Mouse (Mus musculus) MEL (cell line): ENCODE measurements around the gene Fam98b. TPM values are rescaled to one million over a fixed set of nuclear protein-coding genes. Genes with fewer than 3 reads are reported as not detected.

Experiments used
- DNase-seq: peaks from one replicate; pipeline ENCODE4 v3.0.0; 2011; ENCODE audit warnings: low read depth, low spot score
- H3K27ac ChIP-seq: 2 replicates; pipeline ENCODE4 v1.5.1; 2012; ENCODE audit warnings: low read depth, mild to moderate bottlenecking, control low read depth, low read length, moderate library complexity; ENCODE audit not compliant: control insufficient read depth
- H3K27me3 ChIP-seq, 2 experiments: fragments of 150-350 bp in 1 of 2; sonication (generic) in 1 of 2; 2 replicates each; pipeline ENCODE4 v1.6.1; 2012; ENCODE audit warnings: low read length in 2 of 2, mild to moderate bottlenecking in 2 of 2, improper control_type of control experiment in 1 of 2, moderate library complexity in 1 of 2; ENCODE audit not compliant: insufficient read depth in 2 of 2, control insufficient read depth in 1 of 2
- H3K36me3 ChIP-seq, 2 experiments: 2 replicates each; pipeline ENCODE4 v1.6.1; 2012 to 2014; ENCODE audit warnings: low read length in 2 of 2, improper control_type of control experiment in 1 of 2, inconsistent platforms in 1 of 2, mild to moderate bottlenecking in 1 of 2; ENCODE audit not compliant: insufficient read depth in 2 of 2, control insufficient read depth in 1 of 2
- H3K4me1 ChIP-seq, 2 experiments: fragments of 150-350 bp in 1 of 2; sonication (generic) in 1 of 2; 2 replicates each; pipeline ENCODE4 v1.6.1; 2012; ENCODE audit warnings: low read length in 2 of 2, improper control_type of control experiment in 1 of 2, mild to moderate bottlenecking in 1 of 2; ENCODE audit not compliant: insufficient read depth in 2 of 2, control insufficient read depth in 1 of 2
- H3K4me3 ChIP-seq, 2 experiments: fragments of 150-350 bp in 1 of 2; sonication (generic) in 1 of 2; 2 replicates each; pipeline ENCODE4 v1.5.1; 2012; ENCODE audit warnings: low read depth in 2 of 2, low read length in 2 of 2, mild to moderate bottlenecking in 2 of 2, moderate library complexity in 2 of 2, control low read depth in 1 of 2, improper control_type of control experiment in 1 of 2; ENCODE audit not compliant: control insufficient read depth in 1 of 2, insufficient read depth in 1 of 2
- H3K79me2 ChIP-seq: 2 replicates; pipeline ENCODE4 v1.6.1; 2012; ENCODE audit warnings: mild to moderate bottlenecking, low read length, moderate library complexity; ENCODE audit not compliant: control insufficient read depth, poor library complexity, insufficient read depth
- H3K9ac ChIP-seq: 2 replicates; pipeline ENCODE4 v1.6.1; 2012; ENCODE audit warnings: low read depth, mild to moderate bottlenecking, control low read depth, low read length, moderate library complexity; ENCODE audit not compliant: control insufficient read depth, poor library complexity, severe bottlenecking
- H3K9me3 ChIP-seq: fragments of 150-350 bp; sonication (generic); replicated peaks from 2 replicates; pipeline ENCODE4 v1.6.1; 2012; ENCODE audit warnings: mild to moderate bottlenecking, low read length, improper control_type of control experiment, moderate library complexity; ENCODE audit not compliant: insufficient read depth
- CHD2 ChIP-seq: IDR thresholded peaks from 2 replicates; pipeline ENCODE4 v1.6.1; 2011; ENCODE audit warnings: low read length, improper control_type of control experiment
- CTCF ChIP-seq, 3 experiments: IDR thresholded peaks in 2 of 3; conservative IDR thresholded peaks in 1 of 3; 2 replicates each; pipeline ENCODE4 v1.5.1; 2011 to 2012; ENCODE audit warnings: low read length in 3 of 3, low read depth in 2 of 3, mild to moderate bottlenecking in 2 of 3, improper control_type of control experiment in 1 of 3, inconsistent platforms in 1 of 3, mixed read lengths in 1 of 3, moderate library complexity in 1 of 3; ENCODE audit not compliant: control insufficient read depth in 1 of 3, insufficient read depth in 1 of 3, poor library complexity in 1 of 3, severe bottlenecking in 1 of 3
- E2F4 ChIP-seq: IDR thresholded peaks from 2 replicates; pipeline ENCODE4 v1.6.1; 2011; ENCODE audit warnings: low read depth, low read length, improper control_type of control experiment, borderline replicate concordance
- ETS1 ChIP-seq: IDR thresholded peaks from 2 replicates; pipeline ENCODE4 v1.6.1; 2012; ENCODE audit warnings: low read depth, mild to moderate bottlenecking, inconsistent platforms, low read length, improper control_type of control experiment, moderate library complexity
- GABPA ChIP-seq: IDR thresholded peaks from 2 replicates; pipeline ENCODE4 v1.6.1; 2012; ENCODE audit warnings: low read depth, mild to moderate bottlenecking, inconsistent platforms, low read length, improper control_type of control experiment, moderate library complexity
- GATA1 ChIP-seq: IDR thresholded peaks from 2 replicates; pipeline ENCODE4 v1.6.1; 2011; ENCODE audit warnings: low read depth, low read length, improper control_type of control experiment
- MAFK ChIP-seq: IDR thresholded peaks from 2 replicates; pipeline ENCODE4 v1.6.1; 2011; ENCODE audit warnings: low read depth, mild to moderate bottlenecking, low read length, improper control_type of control experiment, borderline replicate concordance
- MAX ChIP-seq: IDR thresholded peaks from 2 replicates; pipeline ENCODE4 v1.6.1; 2011; ENCODE audit warnings: low read length, improper control_type of control experiment
- MAZ ChIP-seq: IDR thresholded peaks from 2 replicates; pipeline ENCODE4 v1.6.1; 2012; ENCODE audit warnings: low read depth, mild to moderate bottlenecking, inconsistent platforms, low read length, improper control_type of control experiment
- MEF2A ChIP-seq: IDR thresholded peaks from 2 replicates; pipeline ENCODE4 v1.6.1; 2014; ENCODE audit warnings: low read depth, mild to moderate bottlenecking, inconsistent platforms, low read length, improper control_type of control experiment; ENCODE audit not compliant: poor library complexity, insufficient replicate concordance, severe bottlenecking; ENCODE audit errors: extremely low read depth
- MYB ChIP-seq: IDR thresholded peaks from 2 replicates; pipeline ENCODE4 v1.6.1; 2011; ENCODE audit warnings: mild to moderate bottlenecking, low read depth, low read length, improper control_type of control experiment
- NELFE ChIP-seq: IDR thresholded peaks from 2 replicates; pipeline ENCODE4 v1.6.1; 2011; ENCODE audit warnings: low read depth, low read length, improper control_type of control experiment
- NRF1 ChIP-seq: IDR thresholded peaks from 2 replicates; pipeline ENCODE4 v1.6.1; 2014; ENCODE audit warnings: low read depth, mild to moderate bottlenecking, inconsistent platforms, low read length, improper control_type of control experiment, moderate library complexity; ENCODE audit not compliant: poor library complexity, insufficient read depth, severe bottlenecking
- RAD21 ChIP-seq: IDR thresholded peaks from 2 replicates; pipeline ENCODE4 v1.6.1; 2011; ENCODE audit warnings: mild to moderate bottlenecking, low read depth, low read length, improper control_type of control experiment
- SMC3 ChIP-seq: IDR thresholded peaks from 2 replicates; pipeline ENCODE4 v1.6.1; 2011; ENCODE audit warnings: low read depth, low read length, improper control_type of control experiment
- ZC3H11A ChIP-seq: IDR thresholded peaks from 2 replicates; pipeline ENCODE4 v1.6.1; 2012; ENCODE audit warnings: low read depth, mild to moderate bottlenecking, inconsistent platforms, low read length, improper control_type of control experiment
- ZMIZ1 ChIP-seq: IDR thresholded peaks from 2 replicates; pipeline ENCODE4 v1.6.1; 2012; ENCODE audit warnings: low read depth, mild to moderate bottlenecking, inconsistent platforms, low read length, improper control_type of control experiment, moderate library complexity
- polyA plus RNA-seq, 2 experiments: library from polyadenylated mRNA; stranded (reverse) in 1 of 2; unstranded in 1 of 2; fragments of >175 nt in 1 of 2; fragments of >200 nt in 1 of 2; gene quantifications; 2 replicates each; pipeline versions ENCODE4 v1.2.1 to v1.2.4; 2012; ENCODE audit warnings: low replicate concordance in 2 of 2, low read depth in 1 of 2; ENCODE audit not compliant: insufficient read length in 2 of 2, insufficient read depth in 1 of 2, missing spikeins in 1 of 2
- total RNA-seq: library from RNA; depleted of rRNA; stranded (reverse); fragments of 300-350 nt; gene quantifications from 2 replicates; pipeline ENCODE4 v1.2.3, GENCODE M21; 2012

The Fam98b gene
- total and polyA plus RNA-seq, 3 experiments: 14.3 to 228 (median 54.9) TPM

DNA sequence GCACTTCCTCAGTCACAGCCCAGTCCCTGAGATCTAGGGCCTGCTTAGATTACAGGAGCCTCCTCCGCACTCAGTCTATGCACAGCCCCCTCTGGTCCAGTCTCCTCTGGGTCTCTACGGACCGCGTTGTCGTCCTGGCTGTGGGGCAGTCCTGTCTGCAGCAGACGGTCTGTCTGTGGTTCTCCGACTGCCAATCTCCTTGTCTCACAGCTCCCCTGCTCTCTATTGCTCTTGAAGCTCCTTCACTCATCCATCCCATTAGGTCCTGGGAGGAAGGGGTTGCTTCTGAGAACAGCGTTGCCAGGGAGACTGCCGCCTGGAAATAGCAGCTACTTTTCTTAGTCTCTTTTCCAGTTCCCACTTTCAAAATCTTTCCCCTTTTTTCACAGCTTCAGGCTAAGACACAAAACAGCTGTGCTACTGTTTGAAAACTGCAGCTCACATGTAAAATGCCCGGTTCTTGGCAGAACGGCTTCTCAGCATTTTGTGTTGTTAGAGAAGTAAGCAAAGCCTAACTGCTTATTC is 20.9 kb upstream of the Fam98b start:
- no peak overlapping the region for H3K4me3 ChIP-seq
- no peaks in the 10 kb centered on the region for H3K36me3 ChIP-seq
- DNase-seq: no peak
- H3K79me2 ChIP-seq: no peaks in the 10 kb centered on the region
- no peaks in the 10 kb centered on the region for H3K4me1 ChIP-seq
- H3K9ac ChIP-seq: no peak overlapping the region
- H3K27me3 ChIP-seq: 0 out of 4 replicates have a peak, but pooled peaks cover 0 to 1% of the 10 kb centered on the region in 2 experiments
- TF ChIP-seq MAZ: no peak
- H3K9me3 ChIP-seq: no peaks in the 10 kb centered on the region
- no peak overlapping the region for H3K27ac ChIP-seq

DNA sequence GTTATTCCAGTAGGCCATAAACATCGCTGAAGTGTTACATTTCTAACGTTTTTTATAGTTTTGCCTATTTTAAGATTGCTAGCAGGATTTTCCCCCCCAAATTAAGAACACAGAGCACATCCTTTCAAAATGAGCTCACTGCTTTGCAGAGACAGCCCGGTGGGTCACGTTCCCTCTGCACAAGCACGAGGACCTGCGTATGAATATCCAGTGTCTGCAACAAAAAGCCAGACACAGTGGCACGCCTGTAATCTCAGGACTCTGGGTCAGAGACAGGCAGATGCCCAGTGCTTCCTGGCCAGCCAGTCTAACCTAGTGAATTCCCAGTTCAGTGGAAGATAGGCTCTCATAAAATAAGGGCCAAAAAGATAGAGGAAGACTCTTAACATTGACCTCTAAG is 19.3 kb upstream of the Fam98b start:
- TF ChIP-seq CHD2 (no peak), ZMIZ1 (no peak), NELFE (no peak), MYB (no peak), NRF1 (no peak), MAX (no peak), GABPA (no peak), ETS1 (no peak), RAD21 (no peak), GATA1 (no peak), MEF2A (no peak), E2F4 (no peak)
- no peak for DNase-seq
- no peak overlapping the region for H3K9ac ChIP-seq
- no peaks in the 10 kb centered on the region for H3K79me2 ChIP-seq
- no peaks in the 10 kb centered on the region for H3K4me1 ChIP-seq
- no peak overlapping the region for H3K4me3 ChIP-seq
- no peaks in the 10 kb centered on the region for H3K9me3 ChIP-seq
- H3K27ac ChIP-seq: no peak overlapping the region
- no peaks in the 10 kb centered on the region for H3K36me3 ChIP-seq
- H3K27me3 ChIP-seq: 0 out of 4 replicates have a peak, but pooled peaks cover 0 to 1% of the 10 kb centered on the region in 2 experiments

DNA sequence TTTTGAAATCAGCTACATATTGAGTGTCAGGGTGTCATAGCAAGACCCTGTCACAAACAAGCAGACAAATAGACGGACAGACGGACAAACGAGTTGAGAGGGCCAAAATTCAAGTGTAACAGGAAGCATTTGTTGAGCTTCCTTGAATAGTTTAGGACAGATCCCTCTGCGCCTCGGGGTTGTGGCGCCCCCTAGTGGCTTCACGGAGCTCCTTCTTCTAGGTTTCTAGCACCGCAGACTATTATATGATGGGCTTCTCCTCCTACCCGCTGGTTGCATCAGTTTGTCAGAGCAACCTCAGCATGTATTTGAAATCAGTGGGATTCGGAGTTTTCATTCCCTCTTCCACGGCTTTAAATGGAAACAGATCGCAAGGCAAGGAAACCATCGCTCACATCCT is 18.3 kb upstream of the Fam98b start:
- H3K4me1 ChIP-seq: no peaks in the 10 kb centered on the region
- H3K79me2 ChIP-seq: no peaks in the 10 kb centered on the region
- TF ChIP-seq ZC3H11A (peak; percentile 93), CTCF (IDR thresholded peaks at IDR 0.05 in 2 of 3, conservative IDR thresholded peaks at IDR 0.05 in 1 of 3; ENCODE audit: control insufficient read depth in 1 of 3, insufficient read depth in 1 of 3, low read depth in 2 of 3, low read length in 3 of 3, poor library complexity in 1 of 3, severe bottlenecking in 1 of 3) (peak; percentile 87 to 97 (median 96)), SMC3 (peak; percentile 97), MAFK (no peak), RAD21 (peak; percentile 97)
- TF ChIP-seq, all 39 proteins: peak for 4
- H3K9ac ChIP-seq: peak overlapping the region; percentile 40; the same call in 1 of the 2 replicates
- peaks cover 0 to 3% of the 10 kb centered on the region in 2 experiments; a peak in 3 of 4 replicates for H3K27me3 ChIP-seq
- H3K9me3 ChIP-seq: no peaks in the 10 kb centered on the region
- H3K27ac ChIP-seq: no peak overlapping the region
- DNase-seq: peak; percentile 86
- no peaks in the 10 kb centered on the region for H3K36me3 ChIP-seq
- no peak overlapping the region for H3K4me3 ChIP-seq
